Mouse (Mus musculus) heart, adult 2 months (tissue): ENCODE measurements around the gene Gm45716.

Experiments
- CTCF ChIP-seq: fragments of 200-600 bp; IDR thresholded peaks from 2 replicates; pipeline ENCODE4 v1.8.1; 2022; ENCODE audit warnings: antibody characterized with exemption, mild to moderate bottlenecking, moderate library complexity
- EP300 ChIP-seq: fragments of 200-500 bp; IDR thresholded peaks from 2 replicates; pipeline ENCODE4 v1.6.1; 2011; ENCODE audit warnings: low read depth, low read length, control low read depth; ENCODE audit not compliant: insufficient read depth
- POLR2A ChIP-seq: fragments of 200-500 bp; IDR thresholded peaks from 2 replicates; pipeline ENCODE4 v1.6.1; 2011; ENCODE audit warnings: mild to moderate bottlenecking, low read depth, low read length, control low read depth; ENCODE audit not compliant: insufficient read depth

DNA sequence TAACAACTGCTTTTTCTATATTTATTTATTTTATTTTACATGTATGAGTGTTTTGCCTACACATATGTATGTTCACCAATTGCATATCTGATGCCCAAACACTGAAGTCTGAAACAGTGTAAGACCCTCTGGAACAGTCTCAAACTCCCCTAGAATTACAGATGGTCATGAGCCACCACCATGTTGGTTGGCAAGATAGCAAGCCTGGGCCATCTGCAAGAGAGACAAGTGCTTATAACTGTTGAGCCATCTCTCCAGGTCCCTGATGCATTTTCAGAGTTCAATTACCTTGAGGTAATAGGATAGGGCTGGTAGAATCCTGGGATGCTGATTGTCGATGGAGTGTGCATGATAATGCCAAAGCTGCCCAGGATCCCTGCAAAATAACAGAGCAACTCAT is 7.5 kb downstream of the Gm45716 start:
- no peak for TF ChIP-seq POLR2A
- no peak for TF ChIP-seq CTCF
- no peak for TF ChIP-seq EP300
